Mouse (Mus musculus): ENCODE measurements around the gene H2-M11. TPM values are rescaled to one million over a fixed set of nuclear protein-coding genes. Genes with fewer than 3 reads are reported as not detected.

Gene H2-M11
- polyA plus RNA-seq (2014; fragmentation: Nextera tagmentation; extraction: Ambion mirVana) = not detected in 2 replicates

GRCm38 (mm10) chr17:36546775-36547174 is at the start of gene H2-M11:
H2-M11 (plus strand) TSS chr17:36547075.
- TF ChIP-seq CTCF (IDR thresholded peaks at IDR 0.05; ENCODE audit: low read depth) = no peak
- Histone ChIP-seq H3K4me2 (no peak within 1 kb of the TSS), H3K4me1 (ENCODE audit: insufficient read depth) (no peaks in the 10 kb centered on the region), H3K27ac (ENCODE audit: low read depth) (no peak within 1 kb of the TSS), H3K27me3 (ENCODE audit: insufficient read depth, low read length) (no peaks in the 10 kb centered on the region), H3K36me3 (ENCODE audit: insufficient read depth) (no peaks in the 10 kb centered on the region), H3K9me3 (ENCODE audit: low read depth, low read length) (no peaks in the 10 kb centered on the region), H3K9ac (no peak within 1 kb of the TSS), H3K4me3 (ENCODE audit: low read depth, low read length) (no peak within 1 kb of the TSS)
- no peak for DNase-seq
- WGBS = 49% methylated on average over 3 of the region's 3 CpGs
- no peak for ATAC-seq (ENCODE audit: insufficient read depth)

DNA sequence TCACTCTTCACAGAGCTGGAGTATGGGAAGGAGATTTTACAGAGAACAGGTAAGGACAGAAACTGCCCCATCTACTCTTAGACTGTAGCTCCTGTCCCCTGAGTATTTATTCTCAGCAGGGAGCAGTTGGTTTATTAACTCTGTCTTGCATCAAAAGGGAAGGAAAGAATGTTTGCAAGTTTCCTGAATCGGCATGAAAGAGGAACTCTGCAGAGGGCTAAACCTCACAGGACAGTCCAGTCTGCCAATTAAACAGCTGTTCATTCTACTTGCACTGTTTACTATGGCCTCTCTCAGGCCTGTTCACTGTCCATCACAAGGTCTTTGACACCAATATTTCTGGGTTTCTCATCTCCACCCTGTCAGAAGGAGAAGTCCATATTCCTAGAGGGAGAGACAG is 46.4 kb upstream of the H2-M11 start:
- Histone ChIP-seq H3K4me1 (ENCODE audit: insufficient read depth) (no peaks in the 10 kb centered on the region), H3K4me2 (no peak overlapping the region), H3K9me3 (ENCODE audit: low read depth, low read length) (no peaks in the 10 kb centered on the region), H3K36me3 (ENCODE audit: insufficient read depth) (no peaks in the 10 kb centered on the region), H3K9ac (no peak overlapping the region), H3K27ac (ENCODE audit: low read depth) (no peak overlapping the region), H3K27me3 (ENCODE audit: insufficient read depth, low read length) (no peaks in the 10 kb centered on the region), H3K4me3 (ENCODE audit: low read depth, low read length) (no peak overlapping the region)
- 59% methylated on average over 1 of the region's 1 CpGs for WGBS
- DNase-seq (no peak), ATAC-seq (ENCODE audit: insufficient read depth) (no peak)
- TF ChIP-seq CTCF (IDR thresholded peaks at IDR 0.05; ENCODE audit: low read depth) = no peak

DNA sequence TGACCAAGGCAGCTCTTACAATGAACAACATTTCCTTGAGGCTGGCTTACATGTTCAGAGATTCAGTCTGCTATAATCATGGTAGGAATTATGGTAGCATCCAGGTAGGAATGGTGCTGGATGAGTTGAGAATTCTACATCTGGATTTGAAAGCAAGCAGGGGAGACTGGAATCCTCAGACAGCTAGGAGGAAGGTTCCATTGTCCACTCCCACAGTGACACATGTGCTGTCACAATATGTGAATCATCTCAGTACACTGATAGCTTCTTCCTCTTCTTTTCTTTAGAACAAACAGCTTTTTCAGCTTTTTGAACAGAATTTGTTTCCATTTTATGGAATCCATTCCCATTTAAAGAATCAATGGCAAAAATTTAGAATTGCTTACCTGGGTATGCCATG is 43.0 kb upstream of the H2-M11 start:
- no peak overlapping the region for H3K27ac ChIP-seq (ENCODE audit: low read depth)
- no peak overlapping the region for H3K4me2 ChIP-seq
- DNase-seq = no peak
- H3K27me3 ChIP-seq (ENCODE audit: insufficient read depth, low read length) = no peaks in the 10 kb centered on the region
- H3K4me3 ChIP-seq (ENCODE audit: low read depth, low read length) = no peak overlapping the region
- no peaks in the 10 kb centered on the region for H3K4me1 ChIP-seq (ENCODE audit: insufficient read depth)
- no peaks in the 10 kb centered on the region for H3K36me3 ChIP-seq (ENCODE audit: insufficient read depth)
- no peaks in the 10 kb centered on the region for H3K9me3 ChIP-seq (ENCODE audit: low read depth, low read length)
- ATAC-seq (ENCODE audit: insufficient read depth) = no peak
- TF ChIP-seq CTCF (IDR thresholded peaks at IDR 0.05; ENCODE audit: low read depth) = no peak
- no peak overlapping the region for H3K9ac ChIP-seq

Other genes with a start within 250 kb of the H2-M11 start
- not detected in 2 replicates for gene H2-M10.1, start 220.9 kb upstream of the H2-M11 start, polyA plus RNA-seq (2014; fragmentation: Nextera tagmentation; extraction: Ambion mirVana)
- not detected in 2 replicates for gene H2-M10.3, start 178.7 kb upstream of the H2-M11 start, polyA plus RNA-seq (2014; fragmentation: Nextera tagmentation; extraction: Ambion mirVana)
- not detected in 2 replicates for gene H2-M10.4, start 84.7 kb upstream of the H2-M11 start, polyA plus RNA-seq (2014; fragmentation: Nextera tagmentation; extraction: Ambion mirVana)
- not detected in 2 replicates for gene H2-M9, start 95.6 kb downstream of the H2-M11 start, polyA plus RNA-seq (2014; fragmentation: Nextera tagmentation; extraction: Ambion mirVana)
- not detected in 2 replicates for gene H2-M1, start 125.1 kb downstream of the H2-M11 start, polyA plus RNA-seq (2014; fragmentation: Nextera tagmentation; extraction: Ambion mirVana)
- not detected in 2 replicates for gene H2-M10.5, start 225.8 kb downstream of the H2-M11 start, polyA plus RNA-seq (2014; fragmentation: Nextera tagmentation; extraction: Ambion mirVana)

Measured in lung, embryonic 14.5 days (tissue).